Mouse (Mus musculus) heart, embryonic 14.5 days (tissue): ENCODE data around the gene Rgs12. TPM values are rescaled to one million over a fixed set of nuclear protein-coding genes. Genes with fewer than 3 reads are reported as not detected.

ENCODE experiments used
- ATAC-seq: fragments of 200-750 bp; cut with Nextera tagmentation; 2 replicates; pipeline ENCODE4 v1.8.0; 2017; ENCODE audit warnings: low read depth, moderate TSS enrichment; ENCODE audit not compliant: insufficient number of reproducible peaks, insufficient read depth, low FRiP score
- H3K27ac ChIP-seq, 2 experiments: fragments of 200-500 bp in 1 of 2; fragments of 300-500 bp in 1 of 2; sonication (generic) in 1 of 2; replicated peaks in 1 of 2; 2 replicates each; pipeline ENCODE4 v1.5.1; 2012 to 2014; ENCODE audit warnings: low read depth in 2 of 2, low read length in 2 of 2, control low read depth in 1 of 2, mild to moderate bottlenecking in 1 of 2, mixed read lengths in 1 of 2; ENCODE audit not compliant: control insufficient read depth in 1 of 2, insufficient read depth in 1 of 2
- H3K27me3 ChIP-seq: fragments of 300-500 bp; sonication (generic); 2 replicates; pipeline ENCODE4 v1.6.1; 2014; ENCODE audit warnings: mild to moderate bottlenecking, low read length, control low read depth; ENCODE audit not compliant: control insufficient read depth, insufficient read depth
- H3K36me3 ChIP-seq: fragments of 300-500 bp; sonication (generic); 2 replicates; pipeline ENCODE4 v1.6.1; 2014; ENCODE audit warnings: mild to moderate bottlenecking, control low read depth, low read length, mixed read lengths; ENCODE audit not compliant: control insufficient read depth, insufficient read depth
- H3K4me1 ChIP-seq, 2 experiments: fragments of 200-500 bp in 1 of 2; fragments of 300-500 bp in 1 of 2; sonication (generic) in 1 of 2; 2 replicates each; pipeline ENCODE4 v1.6.1; 2012 to 2014; ENCODE audit warnings: low read length in 2 of 2, control low read depth in 1 of 2, mixed read lengths in 1 of 2; ENCODE audit not compliant: control insufficient read depth in 2 of 2, insufficient read depth in 2 of 2
- H3K4me2 ChIP-seq: fragments of 300-500 bp; sonication (generic); 2 replicates; pipeline ENCODE4 v1.6.1; 2014; ENCODE audit warnings: mild to moderate bottlenecking, low read length
- H3K4me3 ChIP-seq, 2 experiments: fragments of 200-500 bp in 1 of 2; fragments of 300-500 bp in 1 of 2; sonication (generic) in 1 of 2; 2 replicates each; pipeline ENCODE4 v1.5.1; 2012 to 2014; ENCODE audit warnings: low read length in 2 of 2, mild to moderate bottlenecking in 2 of 2, control low read depth in 1 of 2, low read depth in 1 of 2, moderate library complexity in 1 of 2; ENCODE audit not compliant: control insufficient read depth in 1 of 2, insufficient read depth in 1 of 2
- H3K9ac ChIP-seq: fragments of 300-500 bp; sonication (generic); 2 replicates; pipeline ENCODE4 v1.6.1; 2014; ENCODE audit warnings: mild to moderate bottlenecking, low read length
- H3K9me3 ChIP-seq: fragments of 300-500 bp; sonication (generic); 2 replicates; pipeline ENCODE4 v1.6.1; 2016; ENCODE audit warnings: low read length, control low read depth; ENCODE audit not compliant: control insufficient read depth
- WGBS: fragments of 180-500 bp; shearing (Covaris S2); extraction: QIAGEN DNeasy Blood & Tissue Kit; methylation state at CpG from one replicate; pipeline ENCODE4 v1.1.7; 2014; 5-methylcytosine and 5-hydroxymethylcytosine counted together
- polyA plus RNA-seq: library from polyadenylated mRNA; unstranded; fragments of >200 nt; fragmentation: Nextera tagmentation; extraction: Ambion mirVana; gene quantifications from 2 replicates; pipeline ENCODE4 v1.2.1, GENCODE M21; 2014

Gene Rgs12
- polyA plus RNA-seq, 1 experiment from 2014 or later, result 30.6 TPM

DNA sequence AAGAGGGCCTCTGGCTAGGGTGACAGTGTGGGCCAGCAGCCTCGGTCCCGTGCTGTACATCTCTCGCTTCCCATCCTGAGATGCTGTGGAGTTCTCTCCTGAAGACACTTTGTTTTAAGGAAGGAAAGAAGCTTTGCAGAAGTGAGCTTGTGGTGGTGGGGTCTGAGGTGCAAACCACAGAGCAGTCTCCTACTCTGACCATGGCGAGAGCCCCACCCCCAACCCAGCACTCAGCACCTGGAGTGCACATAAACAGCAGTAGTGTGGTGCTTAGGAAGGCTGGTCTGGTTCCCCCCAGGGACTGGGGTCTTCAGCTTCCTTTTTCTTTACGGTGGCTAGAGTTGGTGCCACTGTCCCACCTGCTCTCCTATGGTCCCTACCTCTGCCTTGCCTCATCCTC is 85.9 kb downstream of the Rgs12 start:
- WGBS, result 70% methylated on average over 5 of the region's 5 CpGs
- no peak for ATAC-seq
- Histone ChIP-seq H3K27me3 (no peaks in the 10 kb centered on the region), H3K4me3 (no peak overlapping the region), H3K36me3 (peaks cover 30% of the 10 kb centered on the region), H3K9me3 (no peaks in the 10 kb centered on the region), H3K4me1 (peaks cover 4 to 7% of the 10 kb centered on the region in 2 experiments; a peak in 2 of 4 replicates), H3K9ac (no peak overlapping the region), H3K4me2 (no peak overlapping the region), H3K27ac (peak overlapping the region; percentile 50 to 66)

DNA sequence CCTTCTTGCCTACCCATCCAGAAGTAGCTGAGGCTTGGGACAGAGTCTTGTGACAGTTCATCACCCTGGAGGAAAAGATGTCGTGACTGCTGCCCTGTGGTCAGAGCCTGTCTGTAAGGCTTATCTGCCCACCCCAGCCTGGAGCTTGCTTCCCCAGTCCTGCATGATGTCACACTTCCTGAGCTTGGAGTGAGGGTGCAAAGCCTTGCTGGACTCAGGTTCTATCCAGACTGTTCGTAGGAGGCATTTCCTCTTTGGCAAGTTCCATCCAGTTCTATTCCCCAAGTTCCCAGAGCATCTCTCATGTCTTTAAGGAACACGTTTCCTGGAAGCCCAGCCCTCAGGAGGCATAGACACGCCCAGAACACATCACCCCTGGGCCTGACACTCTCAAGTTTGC is 86.5 kb downstream of the Rgs12 start:
- peak overlapping the region; percentile 50 to 66 for H3K27ac ChIP-seq
- 58% methylated on average over 4 of the region's 4 CpGs for WGBS
- ATAC-seq, result peak; percentile 41; the same call in 1 of the 2 replicates

DNA sequence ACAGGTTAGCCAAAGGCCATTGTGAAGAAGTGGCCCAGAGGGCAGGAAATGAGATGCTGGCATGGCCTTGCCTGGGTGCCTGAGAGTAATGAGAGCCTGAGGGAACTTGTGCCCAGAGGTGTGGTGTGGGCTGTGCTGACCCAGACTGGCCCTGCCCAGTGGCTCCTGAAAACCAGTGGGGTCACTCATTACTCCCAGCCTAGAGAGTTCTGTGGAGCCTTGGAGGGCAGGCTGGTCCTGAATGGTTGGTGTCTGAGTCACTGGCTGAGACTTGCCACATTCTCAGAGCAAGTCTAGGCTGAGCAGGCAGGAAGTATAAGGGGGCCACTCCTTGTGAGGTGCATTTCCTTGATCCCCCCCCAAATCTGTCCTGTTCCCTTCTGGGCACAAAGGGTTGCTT is 88.2 kb downstream of the Rgs12 start:
- H3K36me3 ChIP-seq, result peaks cover 17% of the 10 kb centered on the region
- H3K4me2 ChIP-seq, result no peak overlapping the region
- no peak overlapping the region for H3K4me3 ChIP-seq
- H3K9me3 ChIP-seq, result no peaks in the 10 kb centered on the region
- H3K27me3 ChIP-seq, result no peaks in the 10 kb centered on the region
- H3K27ac ChIP-seq, result no peak overlapping the region
- ATAC-seq, result no peak
- no peak overlapping the region for H3K9ac ChIP-seq
- peaks cover 4 to 7% of the 10 kb centered on the region in 2 experiments; a peak in 2 of 4 replicates for H3K4me1 ChIP-seq

More for the DNA sequence above, 86.5 kb downstream of the Rgs12 start:
- Histone ChIP-seq H3K36me3 (peaks cover 30% of the 10 kb centered on the region), H3K9ac (no peak overlapping the region), H3K4me1 (peaks cover 4 to 7% of the 10 kb centered on the region in 2 experiments; a peak in 2 of 4 replicates), H3K9me3 (no peaks in the 10 kb centered on the region), H3K27me3 (no peaks in the 10 kb centered on the region), H3K4me2 (no peak overlapping the region), H3K4me3 (no peak overlapping the region)

DNA sequence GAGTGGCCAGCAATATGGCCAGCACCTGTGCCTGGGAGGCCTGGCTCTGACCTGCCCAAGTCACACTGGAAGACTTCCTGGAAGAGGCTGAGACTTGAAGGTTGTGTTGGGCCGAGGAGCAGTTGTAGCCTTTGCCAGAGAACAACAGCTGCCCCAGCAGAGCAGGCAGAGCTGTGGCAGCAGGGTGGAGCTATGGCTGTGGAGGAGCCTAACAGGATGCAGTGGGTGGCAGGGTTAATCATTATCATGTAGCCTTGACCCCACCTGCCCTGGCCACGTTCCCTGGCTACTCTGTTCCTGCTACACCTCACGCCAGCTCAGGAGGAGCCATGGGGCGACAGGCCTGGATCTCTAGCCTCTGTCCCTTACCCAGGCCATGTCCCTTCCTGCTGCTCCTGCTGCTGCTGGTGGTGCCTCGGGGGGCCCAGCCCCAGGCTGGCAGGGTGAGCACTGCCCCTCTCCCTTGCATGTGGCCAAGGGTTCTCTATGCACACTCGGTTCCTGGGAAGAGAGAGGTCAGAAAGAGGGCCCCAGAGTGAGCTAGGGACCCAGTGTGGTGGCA is 92.1 kb downstream of the Rgs12 start, which contains the start of gene Hgfac:
TSS of gene Hgfac (plus strand) at position 242 of the 562 bp plus-strand sequence.
- H3K27ac ChIP-seq, result no peak within 1 kb of the TSS
- H3K9me3 ChIP-seq, result no peaks in the 10 kb centered on the region
- no peak within 1 kb of the TSS for H3K9ac ChIP-seq
- H3K27me3 ChIP-seq, result peaks cover 3% of the 10 kb centered on the region; the same call in 1 of the 2 replicates
- H3K4me1 ChIP-seq, result no peaks in the 10 kb centered on the region
- no peak for ATAC-seq
- WGBS, result 41% methylated on average over 6 of the region's 6 CpGs
- H3K36me3 ChIP-seq, result no peaks in the 10 kb centered on the region
- H3K4me2 ChIP-seq, result no peak within 1 kb of the TSS
- no peak within 1 kb of the TSS for H3K4me3 ChIP-seq

DNA sequence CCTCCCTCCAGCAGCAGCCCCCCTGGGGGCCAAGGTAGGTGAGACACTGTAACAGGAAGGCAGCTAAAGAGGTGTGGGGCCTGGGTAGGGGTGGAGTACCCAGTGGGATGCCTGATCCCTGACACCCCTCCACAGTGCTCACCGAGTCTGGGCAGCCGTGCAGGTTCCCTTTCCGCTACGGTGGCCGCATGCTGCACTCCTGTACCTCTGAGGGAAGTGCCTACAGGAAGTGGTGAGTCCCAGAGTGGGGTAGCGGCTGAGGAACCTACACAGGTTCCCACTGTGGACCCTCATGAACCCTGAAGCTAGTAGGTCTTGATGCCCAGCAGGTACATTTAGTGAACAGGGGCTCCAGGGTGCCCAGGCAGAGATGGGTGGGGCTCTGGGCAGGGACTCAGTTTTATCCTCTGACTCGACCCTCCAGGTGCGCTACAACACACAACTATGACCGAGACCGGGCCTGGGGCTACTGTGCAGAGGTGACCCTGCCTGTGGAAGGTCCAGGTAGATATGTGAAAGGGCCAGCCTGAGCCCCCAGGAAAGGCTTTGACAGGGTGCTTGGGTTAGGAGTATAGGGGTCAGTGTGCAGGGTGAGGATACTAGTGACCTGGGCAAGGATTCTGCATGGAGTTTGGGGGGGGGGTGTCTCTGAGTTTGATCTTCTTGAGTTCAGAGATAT is 93.3 kb downstream of the Rgs12 start:
- H3K36me3 ChIP-seq, result no peaks in the 10 kb centered on the region
- H3K27ac ChIP-seq, result no peak overlapping the region
- no peaks in the 10 kb centered on the region for H3K4me1 ChIP-seq
- peaks cover 3% of the 10 kb centered on the region; the same call in 1 of the 2 replicates for H3K27me3 ChIP-seq
- H3K9me3 ChIP-seq, result no peaks in the 10 kb centered on the region
- H3K9ac ChIP-seq, result no peak overlapping the region
- ATAC-seq, result no peak
- no peak overlapping the region for H3K4me2 ChIP-seq
- H3K4me3 ChIP-seq, result no peak overlapping the region
- WGBS, result 59% methylated on average over 10 of the region's 10 CpGs

DNA sequence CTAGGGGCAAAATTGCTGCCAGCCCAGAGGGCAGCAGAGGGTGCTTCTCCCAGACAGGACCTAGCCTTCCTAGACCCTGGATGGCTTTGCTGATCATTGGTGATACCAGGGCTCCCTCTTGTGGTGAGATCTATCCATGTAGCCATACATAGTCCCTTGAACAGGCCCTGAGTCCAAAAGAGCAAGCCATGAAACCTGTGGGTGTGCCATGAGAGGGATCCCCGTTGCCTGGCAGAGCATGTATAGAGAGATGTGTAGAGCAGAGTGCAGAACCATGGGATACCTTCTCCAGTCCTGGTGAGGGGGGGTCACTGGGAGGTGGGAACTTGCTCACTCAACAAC is 93.8 kb downstream of the Rgs12 start:
- no peak for ATAC-seq
- no peaks in the 10 kb centered on the region for H3K9me3 ChIP-seq
- no peaks in the 10 kb centered on the region for H3K4me1 ChIP-seq
- H3K4me3 ChIP-seq, result no peak overlapping the region
- 15% methylated on average over 1 of the region's 1 CpGs for WGBS
- H3K9ac ChIP-seq, result no peak overlapping the region
- H3K27ac ChIP-seq, result no peak overlapping the region
- H3K36me3 ChIP-seq, result no peaks in the 10 kb centered on the region
- peaks cover 3% of the 10 kb centered on the region; the same call in 1 of the 2 replicates for H3K27me3 ChIP-seq
- no peak overlapping the region for H3K4me2 ChIP-seq

DNA sequence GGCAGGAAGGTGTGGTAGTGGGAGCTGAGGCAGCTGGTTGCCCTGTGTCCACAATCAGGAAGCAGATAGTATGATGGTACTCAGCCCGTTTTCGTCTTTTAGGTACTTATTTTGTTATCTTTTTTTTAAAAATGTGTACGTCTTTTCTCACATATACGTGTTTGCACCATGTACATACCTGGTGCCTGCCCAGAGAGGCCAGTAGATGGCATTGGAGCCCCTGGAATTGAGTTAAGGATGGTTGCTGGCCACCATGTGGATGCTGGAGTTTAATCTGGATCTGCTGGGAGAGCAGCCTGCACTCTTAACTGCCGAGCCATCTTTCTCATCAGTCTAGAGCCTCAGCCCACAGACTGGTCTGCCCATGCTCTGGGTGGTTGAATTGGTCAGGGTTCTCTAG is 101.3 kb downstream of the Rgs12 start:
- Histone ChIP-seq H3K4me2 (no peak overlapping the region), H3K4me3 (no peak overlapping the region), H3K9ac (no peak overlapping the region), H3K9me3 (no peaks in the 10 kb centered on the region), H3K27ac (no peak overlapping the region), H3K27me3 (no peaks in the 10 kb centered on the region), H3K4me1 (peaks cover 0 to 7% of the 10 kb centered on the region in 2 experiments; a peak in 1 of 4 replicates), H3K36me3 (no peaks in the 10 kb centered on the region)
- 60% methylated on average over 5 of the region's 5 CpGs for WGBS
- no peak for ATAC-seq
